Comparison of ENCODE assay signal across 8 mouse cellular contexts in genomic region chr5:33695718-33696121, GRCm38 (mm10). TPM values are rescaled to one million over a fixed set of nuclear protein-coding genes. Genes with fewer than 3 reads are reported as not detected.
DNase-seq lines count a peak whose midpoint lies in the region; ATAC-seq lines count a peak whose summit lies in the region.

No protein-coding gene starts in this region.

- H3K9me3 ChIP-seq in heart, embryonic 10.5 days = no peaks in the 10 kb centered on the region
- H3K9me3 ChIP-seq in hindbrain, embryonic 13.5 days = no peaks in the 10 kb centered on the region
- no peaks in the 10 kb centered on the region for H3K9me3 ChIP-seq in midbrain, embryonic 13.5 days

- no peak for ATAC-seq in hindbrain, embryonic 13.5 days (ENCODE audit: low FRiP score)
- ATAC-seq in midbrain, embryonic 13.5 days = no peak; the same call in 1 of the 2 replicates
- no peak for ATAC-seq in cerebellum, adult (ENCODE audit: insufficient number of reproducible peaks, low FRiP score, low TSS enrichment)

- no peak for DNase-seq in heart, embryonic 10.5 days (ENCODE audit: low spot score)
- DNase-seq in heart, postnatal 36 days = no peak
- DNase-seq in MN1 (ENCODE audit: low spot score) = peak; percentile 90
- no peak for DNase-seq in frontal cortex, postnatal 14 days (ENCODE audit: low spot score in 2 of 2)
- no peak for DNase-seq in spleen, adult 12 weeks (ENCODE audit: low spot score)

- H3K27ac ChIP-seq in heart, embryonic 10.5 days = peak overlapping the region; percentile 92
- H3K27ac ChIP-seq in hindbrain, embryonic 13.5 days = peak overlapping the region; percentile 78
- H3K27ac ChIP-seq in midbrain, embryonic 13.5 days = peak overlapping the region; percentile 84

- 3% methylated on average over 24 of the region's 24 CpGs for WGBS in heart, embryonic 10.5 days
- WGBS in hindbrain, embryonic 13.5 days = 2% methylated on average over 24 of the region's 24 CpGs
- WGBS in midbrain, embryonic 13.5 days = under 1% methylated on average over 24 of the region's 24 CpGs

- no peaks in the 10 kb centered on the region for H3K36me3 ChIP-seq in heart, embryonic 10.5 days
- no peaks in the 10 kb centered on the region for H3K36me3 ChIP-seq in hindbrain, embryonic 13.5 days
- no peaks in the 10 kb centered on the region for H3K36me3 ChIP-seq in midbrain, embryonic 13.5 days

- intact Hi-C loops in heart, postnatal 36 days (cut with DNase I) = no loop called here

- H3K4me3 ChIP-seq in heart, embryonic 10.5 days = peak overlapping the region; percentile 71
- H3K4me3 ChIP-seq in hindbrain, embryonic 13.5 days = peak overlapping the region; percentile 44
- H3K4me3 ChIP-seq in midbrain, embryonic 13.5 days (replicated peaks) = peak overlapping the region; percentile 44

- H3K4me1 ChIP-seq in heart, embryonic 10.5 days = peaks cover 67% of the 10 kb centered on the region
- H3K4me1 ChIP-seq in hindbrain, embryonic 13.5 days (replicated peaks) = peaks cover 86% of the 10 kb centered on the region
- H3K4me1 ChIP-seq in midbrain, embryonic 13.5 days (replicated peaks) = peaks cover 88% of the 10 kb centered on the region

- H3K27me3 ChIP-seq in heart, embryonic 10.5 days (ENCODE audit: insufficient read depth, poor library complexity, severe bottlenecking) = peaks cover 78% of the 10 kb centered on the region
- H3K27me3 ChIP-seq in hindbrain, embryonic 13.5 days = peaks cover 95% of the 10 kb centered on the region
- peaks cover 76% of the 10 kb centered on the region for H3K27me3 ChIP-seq in midbrain, embryonic 13.5 days

- H3K4me2 ChIP-seq in hindbrain, embryonic 13.5 days = peak overlapping the region; percentile 80
- peak overlapping the region; percentile 81 for H3K4me2 ChIP-seq in midbrain, embryonic 13.5 days (replicated peaks)

- H3K9ac ChIP-seq in hindbrain, embryonic 13.5 days = peak overlapping the region; percentile 73
- H3K9ac ChIP-seq in midbrain, embryonic 13.5 days (replicated peaks) = peak overlapping the region; percentile 63

RNA-seq across cellular contexts. Expression of gene Fgfr3, which starts 25.8 kb away (rescaled TPM):
- 5.8 and 8.6 TPM in 2 replicates for polyA plus RNA-seq in heart, embryonic 10.5 days (2016; fragmentation: Nextera tagmentation; extraction: Ambion mirVana)
- total RNA-seq in heart, postnatal 36 days (2021) = 1 to 10 TPM; 6.2 to 9.6 TPM
- polyA plus RNA-seq in hindbrain, embryonic 13.5 days (2015; fragmentation: Nextera tagmentation; extraction: Ambion mirVana) = 41.1 and 45.7 TPM in 2 replicates
- 38.3 and 45.9 TPM in 2 replicates for polyA plus RNA-seq in midbrain, embryonic 13.5 days (2015; fragmentation: Nextera tagmentation; extraction: Ambion mirVana)

RNA-seq across cellular contexts. Expression of gene Tmem129, which starts 37.5 kb away (rescaled TPM):
- 37.7 and 42.5 TPM in 2 replicates for polyA plus RNA-seq in heart, embryonic 10.5 days (2016; fragmentation: Nextera tagmentation; extraction: Ambion mirVana)
- total RNA-seq in heart, postnatal 36 days (2021) = 10 to 100 TPM; 20.8 to 21.0 TPM
- polyA plus RNA-seq in hindbrain, embryonic 13.5 days (2015; fragmentation: Nextera tagmentation; extraction: Ambion mirVana) = 28.2 and 28.7 TPM in 2 replicates
- polyA plus RNA-seq in midbrain, embryonic 13.5 days (2015; fragmentation: Nextera tagmentation; extraction: Ambion mirVana) = 31.8 and 33.2 TPM in 2 replicates

RNA-seq across cellular contexts. Expression of gene Tacc3, which starts 37.8 kb away (rescaled TPM):
- 185 and 235 TPM in 2 replicates for polyA plus RNA-seq in heart, embryonic 10.5 days (2016; fragmentation: Nextera tagmentation; extraction: Ambion mirVana)
- total RNA-seq in heart, postnatal 36 days (2021) = 1 to 10 TPM; 2.0 to 2.2 TPM
- 48.8 and 57.0 TPM in 2 replicates for polyA plus RNA-seq in hindbrain, embryonic 13.5 days (2015; fragmentation: Nextera tagmentation; extraction: Ambion mirVana)
- polyA plus RNA-seq in midbrain, embryonic 13.5 days (2015; fragmentation: Nextera tagmentation; extraction: Ambion mirVana) = 84.6 and 88.0 TPM in 2 replicates

RNA-seq across cellular contexts. Expression of gene Slbp, which starts 43.3 kb away (rescaled TPM):
- polyA plus RNA-seq in heart, embryonic 10.5 days (2016; fragmentation: Nextera tagmentation; extraction: Ambion mirVana) = 173 and 225 TPM in 2 replicates
- total RNA-seq in heart, postnatal 36 days (2021) = 10 to 100 TPM; 13.1 to 13.7 TPM
- 126 and 130 TPM in 2 replicates for polyA plus RNA-seq in hindbrain, embryonic 13.5 days (2015; fragmentation: Nextera tagmentation; extraction: Ambion mirVana)
- polyA plus RNA-seq in midbrain, embryonic 13.5 days (2015; fragmentation: Nextera tagmentation; extraction: Ambion mirVana) = 143 and 151 TPM in 2 replicates
